Mouse (Mus musculus) olfactory bulb, adult 2 months (tissue): ENCODE data around the gene Ncapd2.

Experiments used
- CTCF ChIP-seq: fragments of 200-500 bp; IDR thresholded peaks from 2 replicates; pipeline ENCODE4 v1.5.1; 2012; ENCODE audit warnings: low read depth, mild to moderate bottlenecking, low read length, moderate library complexity; ENCODE audit not compliant: insufficient read depth
- POLR2A ChIP-seq: fragments of 200-500 bp; IDR thresholded peaks from 2 replicates; pipeline ENCODE4 v1.6.1; 2012; ENCODE audit warnings: mild to moderate bottlenecking, low read depth, low read length, moderate library complexity; ENCODE audit not compliant: insufficient read depth

GRCm38 (mm10) chr6:125222146-125222545, 30.6 kb upstream of the Ncapd2 start:
- no peak for TF ChIP-seq CTCF
- no peak for TF ChIP-seq POLR2A
